Mouse (Mus musculus) lung, embryonic 16.5 days (tissue): Measurements from ENCODE around the gene Cops7a. TPM values are rescaled to one million over a fixed set of nuclear protein-coding genes. Genes with fewer than 3 reads are reported as not detected.

ENCODE experiments used
- ATAC-seq: fragments of 200-750 bp; cut with Nextera tagmentation; 2 replicates; pipeline ENCODE4 v1.8.0; 2017; ENCODE audit warnings: low read depth, mild to moderate bottlenecking, moderate library complexity
- H3K27ac ChIP-seq: fragments of 300-500 bp; sonication (generic); 2 replicates; pipeline ENCODE4 v1.5.1; 2014; ENCODE audit warnings: mild to moderate bottlenecking, control low read depth, low read length
- H3K27me3 ChIP-seq: fragments of 300-500 bp; sonication (generic); 2 replicates; pipeline ENCODE4 v1.6.1; 2014; ENCODE audit warnings: low read depth, low read length, mixed read lengths; ENCODE audit not compliant: control insufficient read depth, insufficient read depth
- H3K36me3 ChIP-seq: fragments of 300-500 bp; sonication (generic); 2 replicates; pipeline ENCODE4 v1.6.1; 2014; ENCODE audit warnings: low read length; ENCODE audit not compliant: control insufficient read depth, insufficient read depth
- H3K4me1 ChIP-seq: fragments of 300-500 bp; sonication (generic); replicated peaks from 2 replicates; pipeline ENCODE4 v1.6.1; 2014; ENCODE audit warnings: low read length, mixed read lengths; ENCODE audit not compliant: control insufficient read depth, insufficient read depth
- H3K4me2 ChIP-seq: fragments of 300-500 bp; sonication (generic); 2 replicates; pipeline ENCODE4 v1.6.1; 2014; ENCODE audit warnings: low read depth, low read length, control low read depth
- H3K4me3 ChIP-seq: fragments of 300-500 bp; sonication (generic); 2 replicates; pipeline ENCODE4 v1.5.1; 2014; ENCODE audit warnings: mild to moderate bottlenecking, low read length, control low read depth
- H3K9ac ChIP-seq: fragments of 300-500 bp; sonication (generic); 2 replicates; pipeline ENCODE4 v1.6.1; 2014; ENCODE audit warnings: low read length, control low read depth
- H3K9me3 ChIP-seq: fragments of 300-500 bp; sonication (generic); 2 replicates; pipeline ENCODE4 v1.6.1; 2016; ENCODE audit warnings: low read length; ENCODE audit not compliant: control insufficient read depth
- WGBS: fragments of 180-500 bp; shearing (Covaris S2); extraction: QIAGEN DNeasy Blood & Tissue Kit; methylation state at CpG from one replicate; pipeline ENCODE4 v1.1.7; 2014; 5-methylcytosine and 5-hydroxymethylcytosine counted together
- polyA plus RNA-seq: library from polyadenylated mRNA; unstranded; fragments of >200 nt; fragmentation: Nextera tagmentation; extraction: Ambion mirVana; gene quantifications from 2 replicates; pipeline ENCODE4 v1.2.1, GENCODE M21; 2015

Cops7a gene
- polyA plus RNA-seq, 1 experiment from 2014 or later = 153 TPM

DNA sequence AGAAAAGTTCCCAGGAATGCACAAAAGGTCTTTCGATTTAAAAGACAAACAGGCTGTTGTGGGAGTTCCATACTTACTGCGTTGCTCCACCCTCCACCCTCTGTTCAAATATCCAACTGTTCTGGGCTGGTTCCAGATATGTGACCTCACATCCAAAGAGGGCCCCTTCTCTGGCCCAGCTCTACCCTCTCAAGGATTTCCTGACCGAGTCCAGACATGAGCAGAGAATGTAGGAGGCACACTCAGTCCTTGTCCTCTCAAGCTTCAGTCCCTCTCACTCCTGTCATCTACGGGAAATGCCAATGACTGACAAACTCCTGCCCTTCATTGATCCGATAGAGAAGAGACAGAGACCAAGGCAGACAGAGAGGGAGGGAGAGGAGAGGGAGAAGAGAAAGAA, 39.4 kb downstream of the Cops7a start:
- whole genome bisulfite sequencing = 4% methylated on average over 5 of the region's 5 CpGs
- H3K4me1 ChIP-seq = peaks cover 43% of the 10 kb centered on the region
- H3K9me3 ChIP-seq = no peaks in the 10 kb centered on the region
- H3K36me3 ChIP-seq = no peaks in the 10 kb centered on the region
- H3K27me3 ChIP-seq = no peaks in the 10 kb centered on the region
- peak; percentile 79 for ATAC-seq
- H3K4me2 ChIP-seq = peak overlapping the region; percentile 65
- H3K27ac ChIP-seq = peak overlapping the region; percentile 97
- H3K4me3 ChIP-seq = peak overlapping the region; percentile 43
- H3K9ac ChIP-seq = peak overlapping the region; percentile 67

DNA sequence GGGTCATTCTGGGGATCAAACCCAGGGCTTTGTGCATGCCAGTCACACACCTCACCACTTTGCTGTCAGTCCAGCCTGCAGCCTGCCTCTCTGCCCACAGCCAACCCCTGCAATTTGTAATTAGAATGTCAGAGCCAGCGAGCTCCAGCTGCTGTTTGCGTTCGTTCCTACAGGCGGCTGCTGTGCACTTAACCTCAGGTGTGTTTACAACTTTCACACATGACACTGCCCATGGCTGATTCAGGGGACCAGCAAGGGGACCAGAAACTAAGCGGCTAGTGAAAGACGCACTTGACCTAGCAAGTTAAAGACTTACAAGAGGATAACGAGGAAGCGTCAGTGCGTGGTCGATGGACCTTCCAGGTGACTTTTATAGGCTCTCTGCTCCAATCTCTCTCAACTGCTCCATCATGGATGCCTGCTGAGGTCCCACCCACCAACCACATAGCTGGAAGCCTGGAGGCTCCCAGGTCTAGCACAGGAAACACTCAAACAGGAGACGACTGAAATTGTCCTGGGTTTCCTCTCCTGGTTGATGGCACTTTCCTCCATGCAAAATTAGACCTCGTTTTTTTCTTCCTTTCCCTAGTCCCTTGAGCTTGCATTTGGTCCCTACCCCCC, 40.1 kb downstream of the Cops7a start:
- H3K4me1 ChIP-seq = peaks cover 46% of the 10 kb centered on the region
- WGBS = 19% methylated on average over 12 of the region's 12 CpGs
- H3K9ac ChIP-seq = peak overlapping the region; percentile 67
- H3K36me3 ChIP-seq = no peaks in the 10 kb centered on the region
- no peaks in the 10 kb centered on the region for H3K27me3 ChIP-seq
- peak overlapping the region; percentile 65 for H3K4me2 ChIP-seq
- ATAC-seq = peak; percentile 32; the same call in 1 of the 2 replicates
- no peaks in the 10 kb centered on the region for H3K9me3 ChIP-seq
- peak overlapping the region; percentile 43 for H3K4me3 ChIP-seq
- peak overlapping the region; percentile 97 for H3K27ac ChIP-seq

DNA sequence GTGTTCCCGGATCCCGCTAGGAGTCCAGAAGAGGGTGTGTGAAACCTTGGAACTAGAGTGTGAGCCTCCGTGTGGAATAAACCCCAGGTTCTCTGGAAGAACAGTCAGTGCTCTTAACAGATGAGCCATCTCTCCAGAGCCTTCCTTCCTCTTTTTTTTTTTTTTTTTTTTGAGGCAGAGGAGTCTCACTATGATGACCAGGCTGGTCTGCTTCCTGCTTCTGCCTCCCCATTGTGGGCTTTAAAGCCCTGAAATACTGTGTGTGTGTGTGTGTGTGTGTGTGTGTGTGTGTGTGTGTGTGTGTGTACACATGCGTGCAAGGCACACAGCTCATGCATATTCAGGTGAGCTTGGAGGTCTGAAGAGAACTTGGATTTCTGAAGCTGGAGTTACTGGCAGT, 43.8 kb downstream of the Cops7a start:
- Histone ChIP-seq H3K4me1 (peaks cover 48% of the 10 kb centered on the region), H3K36me3 (no peaks in the 10 kb centered on the region), H3K9ac (0 out of 2 replicates have a peak overlapping the region, but pooled peaks have one; percentile 10), H3K27me3 (no peaks in the 10 kb centered on the region), H3K9me3 (no peaks in the 10 kb centered on the region), H3K27ac (peak overlapping the region; percentile 100), H3K4me3 (no peak overlapping the region), H3K4me2 (no peak overlapping the region)
- WGBS = 50% methylated on average over 4 of the region's 4 CpGs
- no peak for ATAC-seq

DNA sequence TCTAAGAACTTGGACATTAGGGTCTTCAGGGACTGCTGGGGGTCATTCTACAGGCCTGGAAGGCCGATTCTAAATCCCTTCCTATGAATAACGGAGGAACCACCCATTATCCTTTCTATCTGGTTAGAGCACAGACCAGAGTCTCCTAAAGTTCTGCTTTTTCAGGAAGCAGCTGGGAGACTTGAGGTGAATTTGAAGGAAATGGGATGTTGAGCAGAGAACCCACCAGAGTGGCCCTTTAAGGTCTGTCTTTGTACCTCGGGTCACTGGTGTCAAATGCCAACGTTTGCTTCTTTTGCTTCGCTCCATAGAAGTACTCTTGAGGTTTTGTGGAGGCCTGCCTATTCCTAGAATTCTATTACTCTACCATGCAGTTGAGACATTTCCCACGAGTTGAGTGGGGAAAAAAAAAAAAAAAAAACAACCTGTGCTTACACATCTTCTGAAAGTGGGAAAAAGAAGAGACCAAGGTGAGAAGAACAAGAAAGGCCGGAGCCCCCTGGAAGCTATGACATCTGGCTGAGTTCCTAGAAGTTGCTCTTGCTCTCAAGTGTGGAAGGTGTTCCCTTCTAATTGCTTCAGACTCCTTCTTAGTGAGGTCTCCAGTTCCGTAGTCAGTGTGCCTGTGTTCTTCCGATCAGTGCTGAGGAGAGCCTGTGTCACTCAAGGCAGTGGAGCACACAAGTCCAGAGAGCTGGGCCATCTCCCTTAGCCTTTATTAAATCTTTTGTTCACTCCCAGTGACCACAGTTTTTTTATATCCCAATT, 44.8 kb downstream of the Cops7a start:
- peak overlapping the region; percentile 100 for H3K27ac ChIP-seq
- no peaks in the 10 kb centered on the region for H3K36me3 ChIP-seq
- H3K9me3 ChIP-seq = no peaks in the 10 kb centered on the region
- H3K9ac ChIP-seq = peak overlapping the region; percentile 63
- H3K4me1 ChIP-seq = peaks cover 42% of the 10 kb centered on the region
- H3K4me2 ChIP-seq = peak overlapping the region; percentile 51
- H3K4me3 ChIP-seq = peak overlapping the region; percentile 39; the same call in 1 of the 2 replicates
- ATAC-seq = no peak
- 17% methylated on average over 9 of the region's 9 CpGs for WGBS
- no peaks in the 10 kb centered on the region for H3K27me3 ChIP-seq

DNA sequence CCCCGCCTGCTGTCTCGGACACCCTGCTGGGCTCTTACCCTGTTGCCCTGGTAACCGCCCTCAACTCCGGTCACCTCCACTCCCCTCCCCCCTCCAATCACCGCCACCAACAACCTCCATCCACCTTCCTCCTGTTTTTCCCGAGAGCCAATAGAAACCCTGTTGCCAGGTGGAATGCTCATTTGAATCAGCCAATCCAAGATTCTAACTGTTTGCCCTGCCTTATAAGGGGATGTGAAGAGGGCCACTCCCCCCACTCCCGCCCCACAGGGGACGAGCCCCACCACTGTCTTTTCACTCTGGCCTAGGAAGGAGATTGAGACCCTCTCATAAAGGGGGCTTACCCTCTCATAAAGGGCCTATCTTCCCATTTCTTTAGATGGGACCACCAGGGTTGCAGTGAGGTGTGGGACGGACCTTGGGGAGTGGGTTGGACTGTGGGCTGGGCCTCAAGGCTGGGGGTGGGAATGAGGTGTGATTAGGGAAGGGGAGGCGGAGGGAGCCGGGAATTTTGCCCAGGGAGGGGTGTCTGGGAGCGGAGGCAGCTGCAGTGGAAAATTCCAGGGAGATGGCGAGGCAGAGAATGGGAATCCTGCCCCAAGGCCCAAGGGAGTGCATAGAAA, 45.5 kb downstream of the Cops7a start, which contains the start of gene Ptms:
TSS of gene Ptms (minus strand) at position 409 of the 623 bp plus-strand sequence.
- WGBS = 2% methylated on average over 12 of the region's 13 CpGs
- peaks cover 3% of the 10 kb centered on the region for H3K36me3 ChIP-seq
- peak; percentile 83 for ATAC-seq
- peaks cover 42% of the 10 kb centered on the region for H3K4me1 ChIP-seq
- H3K9me3 ChIP-seq = no peaks in the 10 kb centered on the region
- no peaks in the 10 kb centered on the region for H3K27me3 ChIP-seq
- H3K4me2 ChIP-seq = peak within 1 kb of the TSS; percentile 72
- H3K27ac ChIP-seq = peak within 1 kb of the TSS; percentile 100
- peak within 1 kb of the TSS; percentile 95 for H3K9ac ChIP-seq
- peak within 1 kb of the TSS; percentile 39 for H3K4me3 ChIP-seq

DNA sequence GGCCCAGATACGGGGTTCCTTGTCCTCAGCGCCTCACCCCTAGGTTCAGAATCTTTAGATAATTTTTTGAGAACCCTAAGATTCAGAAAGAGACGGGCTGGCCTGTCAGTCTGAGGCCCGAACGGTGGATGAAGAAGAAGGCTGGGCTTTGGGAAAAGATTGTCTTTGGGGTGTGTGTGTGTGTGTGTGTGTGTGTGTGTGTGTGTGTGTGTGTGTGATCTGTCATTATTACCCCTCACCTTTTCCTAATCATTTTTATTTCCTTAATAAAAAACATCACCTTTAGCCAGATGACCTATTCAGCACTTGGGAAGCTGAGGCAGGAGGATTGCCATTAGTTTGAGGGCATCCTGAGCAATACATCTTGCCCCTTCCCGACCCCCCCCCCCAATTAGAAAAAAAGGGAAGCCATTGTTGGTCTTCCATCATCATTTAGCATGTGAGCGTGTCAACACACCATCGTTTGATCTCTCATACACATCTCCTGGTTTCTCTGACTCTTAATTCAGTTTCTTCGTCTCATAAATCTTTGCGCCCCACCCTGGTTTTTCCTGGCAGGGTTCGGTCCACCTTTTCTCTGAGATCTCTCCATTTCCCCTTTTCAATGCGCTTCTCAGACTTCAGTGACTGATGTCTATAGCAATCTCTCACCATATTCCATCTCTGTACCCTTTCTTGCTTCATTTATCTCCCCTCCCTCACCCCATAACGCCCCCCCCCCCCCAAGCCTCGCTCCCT, 46.3 kb downstream of the Cops7a start:
- Histone ChIP-seq H3K9ac (peak overlapping the region; percentile 95), H3K27me3 (no peaks in the 10 kb centered on the region), H3K36me3 (peaks cover 10% of the 10 kb centered on the region), H3K4me3 (peak overlapping the region; percentile 95), H3K4me1 (peaks cover 43% of the 10 kb centered on the region), H3K27ac (peak overlapping the region; percentile 100), H3K9me3 (no peaks in the 10 kb centered on the region), H3K4me2 (peak overlapping the region; percentile 72)
- no peak for ATAC-seq
- WGBS = 15% methylated on average over 13 of the region's 14 CpGs

DNA sequence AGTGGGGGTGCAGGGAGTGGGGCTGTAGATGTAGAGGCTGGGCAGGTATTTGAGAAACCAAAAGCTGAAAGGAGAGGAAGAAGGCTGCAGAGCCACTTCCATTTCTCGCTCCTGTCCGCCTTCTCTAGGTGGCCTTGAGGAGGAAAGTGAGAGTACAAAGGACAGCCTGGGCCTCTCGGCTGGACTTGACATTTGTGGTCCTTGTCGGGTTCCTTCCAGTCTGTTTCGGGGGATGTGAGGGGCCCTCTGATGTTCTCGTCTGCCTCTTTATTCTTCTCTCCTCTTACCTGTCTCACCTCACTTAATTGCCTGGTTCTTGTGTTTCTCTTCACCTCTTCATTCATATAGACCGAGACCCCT, 47.0 kb downstream of the Cops7a start:
- Histone ChIP-seq H3K27me3 (no peaks in the 10 kb centered on the region), H3K9me3 (no peaks in the 10 kb centered on the region), H3K9ac (peak overlapping the region; percentile 95), H3K4me3 (peak overlapping the region; percentile 95), H3K4me1 (peaks cover 43% of the 10 kb centered on the region), H3K36me3 (peaks cover 16% of the 10 kb centered on the region), H3K27ac (peak overlapping the region; percentile 100), H3K4me2 (peak overlapping the region; percentile 72)
- ATAC-seq = no peak
- WGBS = 9% methylated on average over 7 of the region's 7 CpGs

DNA sequence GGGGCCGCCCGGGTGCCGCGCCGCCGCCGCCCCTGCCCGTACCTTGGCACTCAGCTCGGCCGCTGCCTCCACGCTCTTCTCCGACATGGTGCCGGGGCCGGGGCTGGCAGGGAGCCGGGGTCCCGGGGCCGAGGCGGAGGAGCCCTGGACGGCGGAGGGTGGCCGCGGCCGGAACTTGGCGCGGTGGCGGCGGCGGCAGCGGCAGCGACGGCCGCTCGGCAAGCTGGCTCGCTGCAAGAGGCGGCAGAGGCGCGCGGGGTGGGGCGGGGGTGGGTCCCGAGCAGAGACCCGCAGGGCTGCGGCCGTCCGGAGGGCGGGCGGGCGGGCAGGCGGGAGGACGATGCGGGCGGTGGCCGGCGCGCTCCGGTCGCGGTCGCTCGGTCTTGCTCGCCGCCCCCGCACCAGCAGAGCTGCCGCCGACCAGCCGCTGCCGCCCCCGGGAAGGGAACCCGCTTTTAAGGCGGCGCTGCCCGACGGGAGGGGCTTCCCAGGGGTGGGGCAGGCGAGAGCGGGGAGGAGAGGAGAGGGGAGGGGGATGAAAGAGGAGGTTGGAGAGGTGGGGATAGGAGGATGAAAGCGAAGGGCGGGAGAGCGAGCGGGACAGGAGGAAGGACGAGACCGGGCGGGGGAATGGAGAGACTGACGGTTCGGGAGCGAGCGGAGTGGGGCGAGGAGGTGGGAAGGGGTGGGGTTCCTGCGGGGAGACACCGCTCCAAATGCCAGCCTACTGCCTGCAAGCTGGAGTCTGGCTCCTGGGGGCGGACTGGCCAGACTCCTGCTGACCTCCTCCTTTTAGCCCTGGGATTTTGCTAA, 47.6 kb downstream of the Cops7a start:
- no peaks in the 10 kb centered on the region for H3K27me3 ChIP-seq
- H3K27ac ChIP-seq = peak overlapping the region; percentile 100
- H3K9me3 ChIP-seq = no peaks in the 10 kb centered on the region
- H3K36me3 ChIP-seq = peaks cover 18% of the 10 kb centered on the region
- peak; percentile 78 for ATAC-seq
- peaks cover 43% of the 10 kb centered on the region for H3K4me1 ChIP-seq
- peak overlapping the region; percentile 72 for H3K4me2 ChIP-seq
- H3K9ac ChIP-seq = peak overlapping the region; percentile 95
- H3K4me3 ChIP-seq = peak overlapping the region; percentile 95
- WGBS = under 1% methylated on average over 41 of the region's 89 CpGs
